Mouse (Mus musculus) heart, adult 2 months (tissue): ENCODE results near the gene Fryl.

Experiments
- CTCF ChIP-seq: fragments of 200-600 bp; IDR thresholded peaks from 2 replicates; pipeline ENCODE4 v1.8.1; 2022; ENCODE audit warnings: antibody characterized with exemption, mild to moderate bottlenecking, moderate library complexity
- EP300 ChIP-seq: fragments of 200-500 bp; IDR thresholded peaks from 2 replicates; pipeline ENCODE4 v1.6.1; 2011; ENCODE audit warnings: low read depth, low read length, control low read depth; ENCODE audit not compliant: insufficient read depth
- POLR2A ChIP-seq: fragments of 200-500 bp; IDR thresholded peaks from 2 replicates; pipeline ENCODE4 v1.6.1; 2011; ENCODE audit warnings: mild to moderate bottlenecking, low read depth, low read length, control low read depth; ENCODE audit not compliant: insufficient read depth

DNA sequence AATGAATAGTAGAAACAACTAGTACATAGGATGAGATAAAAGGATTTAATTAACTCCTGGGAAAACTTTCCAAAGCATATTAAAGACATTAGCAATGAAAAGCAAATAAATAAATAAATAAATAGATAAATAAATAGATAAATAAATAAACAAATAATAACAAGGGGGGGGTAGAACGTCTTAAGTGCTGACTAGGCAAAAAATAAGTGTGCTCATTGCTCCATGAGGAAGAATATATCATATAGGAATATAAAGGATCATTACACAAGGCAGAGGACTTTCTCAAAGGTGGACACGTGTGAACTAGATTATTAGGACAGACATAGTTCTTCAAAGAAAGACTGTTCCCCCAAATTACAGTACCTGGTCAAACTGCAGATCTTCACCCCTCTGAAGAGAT, 120.5 kb downstream of the Fryl start:
- TF ChIP-seq POLR2A (no peak), CTCF (no peak), EP300 (no peak)
